Mouse (Mus musculus) hindbrain, embryonic 12.5 days (tissue): ENCODE measurements at regions not wholly inside any gene's neighbourhood (a gene's known extent, or its start where the extent isn't known, plus 50 kb on each side); places are given as distances from the start of the nearest gene placed in this dataset.

Experiments
- ATAC-seq: fragments of 200-750 bp; cut with Nextera tagmentation; 2 replicates; pipeline ENCODE4 v1.8.0; 2017; ENCODE audit warnings: moderate TSS enrichment; ENCODE audit not compliant: low FRiP score
- H3K27ac ChIP-seq: fragments of 300-500 bp; sonication (generic); 2 replicates; pipeline ENCODE4 v1.5.1; 2016; ENCODE audit warnings: mild to moderate bottlenecking
- H3K27me3 ChIP-seq: fragments of 300-500 bp; sonication (generic); 2 replicates; pipeline ENCODE4 v1.6.1; 2016; ENCODE audit warnings: mild to moderate bottlenecking
- H3K36me3 ChIP-seq: fragments of 300-500 bp; sonication (generic); 2 replicates; pipeline ENCODE4 v1.6.1; 2016; ENCODE audit warnings: mild to moderate bottlenecking
- H3K4me1 ChIP-seq: fragments of 300-500 bp; sonication (generic); 2 replicates; pipeline ENCODE4 v1.6.1; 2016
- H3K4me2 ChIP-seq: fragments of 300-500 bp; sonication (generic); replicated peaks from 2 replicates; pipeline ENCODE4 v1.6.1; 2016; ENCODE audit warnings: mild to moderate bottlenecking
- H3K4me3 ChIP-seq: fragments of 300-500 bp; sonication (generic); 2 replicates; pipeline ENCODE4 v1.5.1; 2016; ENCODE audit warnings: mild to moderate bottlenecking
- H3K9ac ChIP-seq: fragments of 300-500 bp; sonication (generic); 2 replicates; pipeline ENCODE4 v1.6.1; 2016; ENCODE audit warnings: mild to moderate bottlenecking, moderate library complexity
- H3K9me3 ChIP-seq: fragments of 300-500 bp; sonication (generic); replicated peaks from 2 replicates; pipeline ENCODE4 v1.6.1; 2016; ENCODE audit warnings: mild to moderate bottlenecking
- WGBS: fragments of 180-500 bp; shearing (Covaris S2); methylation state at CpG from one replicate; pipeline ENCODE4 v1.1.7; 2016; 5-methylcytosine and 5-hydroxymethylcytosine counted together

DNA sequence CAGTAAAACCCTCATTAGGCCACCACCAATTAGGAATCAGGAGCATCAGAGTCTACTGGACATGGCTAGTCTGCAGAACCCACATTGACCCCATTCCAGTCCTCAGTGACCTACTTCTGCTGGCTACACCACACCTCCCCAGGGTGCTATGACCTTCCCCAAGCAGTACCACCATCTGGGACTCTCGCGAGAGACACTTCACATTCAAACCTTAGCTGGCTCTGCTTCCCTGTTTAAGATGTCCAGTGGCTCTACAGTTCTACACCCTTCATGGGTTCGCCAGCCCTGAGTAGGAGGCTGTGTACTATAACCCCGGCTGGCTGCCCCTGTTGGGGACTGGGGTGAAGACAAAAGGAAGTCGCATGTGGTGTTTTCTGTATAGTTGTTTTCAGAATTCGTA is 174.4 kb upstream of the Cops8 start:
- Histone ChIP-seq H3K9ac (no peak overlapping the region), H3K4me3 (no peak overlapping the region), H3K4me1 (peaks cover 13% of the 10 kb centered on the region), H3K27me3 (peaks cover 3% of the 10 kb centered on the region; the same call in 1 of the 2 replicates), H3K4me2 (no peak overlapping the region), H3K9me3 (no peaks in the 10 kb centered on the region), H3K36me3 (no peaks in the 10 kb centered on the region), H3K27ac (no peak overlapping the region)
- WGBS: 93% methylated on average over 6 of the region's 6 CpGs
- ATAC-seq: no peak

DNA sequence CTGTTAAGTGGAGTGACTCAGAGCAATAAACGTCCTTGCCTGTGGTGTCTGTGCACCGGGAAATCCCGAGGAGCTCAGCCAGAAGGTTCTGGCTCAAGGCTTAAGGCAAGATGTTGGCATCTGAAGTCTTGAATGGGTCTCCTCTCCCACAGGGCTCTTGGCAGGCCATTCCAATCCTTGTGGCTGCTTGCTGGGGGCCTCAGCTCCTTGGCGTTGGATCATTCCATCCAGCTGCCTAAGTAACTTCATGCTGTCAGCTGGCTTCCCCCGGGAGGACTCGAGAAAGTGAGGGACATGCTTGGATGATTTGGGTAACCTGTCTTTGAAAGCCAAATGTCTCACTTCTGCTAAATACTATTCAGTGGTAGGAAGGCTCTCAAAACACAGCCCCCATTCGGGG is 174.0 kb upstream of the Cops8 start:
- no peak overlapping the region for H3K27ac ChIP-seq
- H3K36me3 ChIP-seq: no peaks in the 10 kb centered on the region
- ATAC-seq: no peak
- no peak overlapping the region for H3K4me2 ChIP-seq
- 84% methylated on average over 7 of the region's 7 CpGs for WGBS
- peaks cover 3% of the 10 kb centered on the region; the same call in 1 of the 2 replicates for H3K27me3 ChIP-seq
- H3K9me3 ChIP-seq: no peaks in the 10 kb centered on the region
- peaks cover 13% of the 10 kb centered on the region for H3K4me1 ChIP-seq
- H3K4me3 ChIP-seq: no peak overlapping the region
- H3K9ac ChIP-seq: no peak overlapping the region

DNA sequence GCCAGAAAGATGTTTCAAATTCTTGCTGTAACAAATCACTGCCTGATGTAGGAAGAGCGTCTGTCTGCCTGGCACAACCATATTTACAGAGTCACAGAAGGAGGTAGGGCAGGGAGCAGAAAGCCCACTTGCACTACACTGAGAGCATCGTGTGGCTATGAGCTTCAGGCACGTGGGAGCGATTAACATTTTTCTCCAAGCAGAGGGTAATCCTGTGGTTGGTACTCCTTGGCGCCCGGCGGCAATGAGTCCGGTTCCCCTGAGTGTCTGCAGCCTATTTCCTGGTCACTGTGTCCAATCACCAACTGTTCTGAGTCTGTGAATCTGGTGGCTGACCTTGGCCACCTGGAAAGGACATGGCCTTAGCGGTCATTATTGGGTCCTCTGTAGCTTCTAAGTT is 172.3 kb upstream of the Cops8 start:
- H3K9ac ChIP-seq: no peak overlapping the region
- H3K27me3 ChIP-seq: peaks cover 3% of the 10 kb centered on the region; the same call in 1 of the 2 replicates
- no peaks in the 10 kb centered on the region for H3K9me3 ChIP-seq
- no peak overlapping the region for H3K27ac ChIP-seq
- no peak for ATAC-seq
- WGBS: 84% methylated on average over 9 of the region's 9 CpGs
- no peak overlapping the region for H3K4me2 ChIP-seq
- H3K4me1 ChIP-seq: peaks cover 10% of the 10 kb centered on the region
- H3K4me3 ChIP-seq: no peak overlapping the region
- no peaks in the 10 kb centered on the region for H3K36me3 ChIP-seq

DNA sequence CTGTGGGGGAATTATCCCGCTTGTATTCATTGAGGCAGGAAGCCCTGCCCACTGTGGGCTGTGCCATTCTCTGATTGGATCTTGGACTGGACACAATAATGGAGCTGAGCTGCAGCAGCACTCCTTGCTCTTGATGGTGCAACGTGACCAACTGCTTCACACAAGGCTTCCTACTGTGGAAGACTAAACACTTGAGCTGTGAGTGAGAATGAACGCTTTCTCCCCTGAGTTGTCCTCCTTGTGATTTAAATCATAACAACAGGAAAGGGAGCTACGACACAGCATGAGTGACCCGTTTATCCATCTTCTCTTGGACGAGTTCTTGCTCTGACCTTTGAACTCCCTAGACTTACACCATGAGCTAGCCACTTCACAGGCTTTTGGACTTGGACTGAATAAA is 171.0 kb upstream of the Cops8 start:
- Histone ChIP-seq H3K36me3 (no peaks in the 10 kb centered on the region), H3K9me3 (no peaks in the 10 kb centered on the region), H3K4me3 (no peak overlapping the region), H3K4me1 (peaks cover 10% of the 10 kb centered on the region), H3K9ac (no peak overlapping the region), H3K4me2 (no peak overlapping the region), H3K27me3 (no peaks in the 10 kb centered on the region), H3K27ac (no peak overlapping the region)
- WGBS: 54% methylated on average over 6 of the region's 6 CpGs
- no peak for ATAC-seq

GRCm38 (mm10) chr1:90433911-90434310 is 168.9 kb upstream of the Cops8 start:
- no peaks in the 10 kb centered on the region for H3K36me3 ChIP-seq
- H3K27me3 ChIP-seq: no peaks in the 10 kb centered on the region
- no peak overlapping the region for H3K4me2 ChIP-seq
- no peak overlapping the region for H3K9ac ChIP-seq
- peaks cover 10% of the 10 kb centered on the region for H3K4me1 ChIP-seq
- no peak for ATAC-seq
- no peak overlapping the region for H3K27ac ChIP-seq
- no peak overlapping the region for H3K4me3 ChIP-seq
- 68% methylated on average over 5 of the region's 5 CpGs for WGBS
- H3K9me3 ChIP-seq: no peaks in the 10 kb centered on the region

GRCm38 (mm10) chr1:90440638-90441037 is 162.1 kb upstream of the Cops8 start:
- Histone ChIP-seq H3K27ac (no peak overlapping the region; the same call in 1 of the 2 replicates), H3K9ac (no peak overlapping the region), H3K4me1 (peaks cover 33% of the 10 kb centered on the region), H3K27me3 (no peaks in the 10 kb centered on the region), H3K36me3 (no peaks in the 10 kb centered on the region), H3K9me3 (no peaks in the 10 kb centered on the region), H3K4me2 (no peak overlapping the region), H3K4me3 (no peak overlapping the region)
- WGBS: 12% methylated on average over 1 of the region's 1 CpGs
- ATAC-seq: peak; percentile 63

DNA sequence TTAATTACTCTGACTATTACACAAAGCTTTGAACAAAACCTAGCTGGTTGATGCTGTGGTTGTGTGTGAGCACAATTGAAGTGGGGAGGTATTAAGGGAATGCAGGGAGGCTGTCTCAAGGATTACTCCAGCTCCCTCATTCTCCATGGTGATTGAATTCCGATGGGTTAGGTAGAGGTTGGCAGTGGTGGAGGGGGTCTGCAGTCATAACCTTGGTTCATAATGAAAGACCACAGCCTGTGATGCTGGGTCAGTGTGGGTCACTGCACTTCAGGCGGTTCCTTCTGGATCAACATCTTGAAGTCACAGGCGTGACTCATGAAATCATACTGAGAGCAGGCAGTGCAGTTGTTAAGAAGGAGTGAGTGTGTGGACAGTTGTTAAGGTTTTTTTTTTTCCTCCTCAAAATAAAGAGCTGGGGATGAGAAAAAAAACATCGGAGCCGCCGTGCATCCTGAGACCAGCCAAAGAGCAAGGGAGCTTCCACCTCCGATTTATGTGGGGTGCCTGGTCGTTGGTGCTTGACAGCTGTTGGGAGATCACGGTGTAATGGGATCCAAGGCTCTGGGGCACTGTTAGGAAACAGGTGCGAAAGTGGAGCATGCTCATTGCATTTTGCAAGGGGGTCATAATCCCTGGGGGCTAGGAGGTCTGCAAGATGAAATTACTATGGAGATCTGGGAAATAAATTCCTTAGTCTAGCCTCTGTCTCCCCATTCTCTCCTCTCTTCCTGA is 161.5 kb upstream of the Cops8 start:
- Histone ChIP-seq H3K4me1 (peaks cover 33% of the 10 kb centered on the region), H3K9me3 (no peaks in the 10 kb centered on the region), H3K36me3 (no peaks in the 10 kb centered on the region), H3K4me3 (no peak overlapping the region), H3K27ac (peak overlapping the region; percentile 44), H3K4me2 (no peak overlapping the region), H3K27me3 (no peaks in the 10 kb centered on the region), H3K9ac (no peak overlapping the region)
- WGBS: 35% methylated on average over 10 of the region's 10 CpGs
- ATAC-seq: no peak

DNA sequence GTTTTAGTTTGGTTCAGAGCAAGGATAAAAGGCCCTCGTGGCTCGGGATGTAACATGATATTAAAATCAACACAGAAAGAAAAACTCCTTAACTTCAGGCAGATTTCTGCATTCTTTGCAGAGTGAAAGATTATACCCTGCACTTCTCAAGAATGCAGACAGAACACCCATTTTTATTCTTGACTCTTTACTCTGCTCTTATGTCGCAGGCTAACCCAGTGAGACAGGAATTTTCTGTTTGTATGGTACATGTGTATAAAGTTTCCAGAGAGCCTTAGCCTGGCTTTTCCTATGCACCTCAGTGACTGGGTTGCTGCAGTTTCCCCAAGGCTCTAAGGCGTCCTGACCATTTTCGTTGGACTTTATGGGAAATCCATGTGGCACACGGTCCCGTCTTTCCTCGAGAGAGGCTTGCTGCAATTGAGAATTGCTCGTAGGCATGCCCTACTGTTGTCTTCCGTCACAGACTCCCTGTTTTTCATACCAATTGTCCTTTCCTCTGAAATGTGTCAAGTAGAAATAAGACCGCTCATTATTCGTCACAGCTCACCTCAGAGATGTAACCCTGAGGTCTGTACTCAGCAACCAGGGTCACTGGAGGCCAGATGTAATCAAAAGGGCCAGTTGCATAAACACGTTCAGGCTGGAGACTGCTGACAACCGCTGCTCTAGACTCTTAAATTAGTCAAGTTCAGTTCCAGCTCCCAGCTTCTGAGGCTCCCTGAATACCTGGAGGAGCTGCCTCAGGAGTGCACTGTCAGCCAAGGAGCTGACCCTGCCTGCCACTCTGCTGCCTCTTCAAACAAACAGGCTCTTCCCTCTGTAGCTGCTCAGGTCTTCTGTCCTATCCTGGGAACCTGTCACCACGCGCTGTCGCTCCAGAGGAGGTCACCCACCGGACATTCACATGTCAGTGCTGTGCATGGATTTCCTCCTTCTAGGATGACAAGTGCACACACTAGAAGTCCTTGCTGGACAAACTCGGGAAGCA is 160.2 kb upstream of the Cops8 start:
- H3K9ac ChIP-seq: no peak overlapping the region
- H3K4me2 ChIP-seq: no peak overlapping the region
- H3K27me3 ChIP-seq: no peaks in the 10 kb centered on the region
- 49% methylated on average over 19 of the region's 19 CpGs for WGBS
- no peaks in the 10 kb centered on the region for H3K36me3 ChIP-seq
- ATAC-seq: no peak
- H3K9me3 ChIP-seq: no peaks in the 10 kb centered on the region
- peak overlapping the region; percentile 45; the same call in 1 of the 2 replicates for H3K27ac ChIP-seq
- no peak overlapping the region for H3K4me3 ChIP-seq
- peaks cover 33% of the 10 kb centered on the region for H3K4me1 ChIP-seq

- 35% methylated on average over 7 of the region's 7 CpGs for WGBS
- Histone ChIP-seq H3K36me3 (no peaks in the 10 kb centered on the region), H3K4me3 (no peak overlapping the region), H3K9ac (no peak overlapping the region), H3K9me3 (no peaks in the 10 kb centered on the region), H3K4me1 (peaks cover 5% of the 10 kb centered on the region), H3K4me2 (no peak overlapping the region), H3K27ac (no peak overlapping the region), H3K27me3 (0 out of 2 replicates have a peak, but pooled peaks cover 3% of the 10 kb centered on the region)
- ATAC-seq: no peak
These were observed 153.1 kb upstream of the Cops8 start for GRCm38 (mm10) chr1:90449571-90450226.

DNA sequence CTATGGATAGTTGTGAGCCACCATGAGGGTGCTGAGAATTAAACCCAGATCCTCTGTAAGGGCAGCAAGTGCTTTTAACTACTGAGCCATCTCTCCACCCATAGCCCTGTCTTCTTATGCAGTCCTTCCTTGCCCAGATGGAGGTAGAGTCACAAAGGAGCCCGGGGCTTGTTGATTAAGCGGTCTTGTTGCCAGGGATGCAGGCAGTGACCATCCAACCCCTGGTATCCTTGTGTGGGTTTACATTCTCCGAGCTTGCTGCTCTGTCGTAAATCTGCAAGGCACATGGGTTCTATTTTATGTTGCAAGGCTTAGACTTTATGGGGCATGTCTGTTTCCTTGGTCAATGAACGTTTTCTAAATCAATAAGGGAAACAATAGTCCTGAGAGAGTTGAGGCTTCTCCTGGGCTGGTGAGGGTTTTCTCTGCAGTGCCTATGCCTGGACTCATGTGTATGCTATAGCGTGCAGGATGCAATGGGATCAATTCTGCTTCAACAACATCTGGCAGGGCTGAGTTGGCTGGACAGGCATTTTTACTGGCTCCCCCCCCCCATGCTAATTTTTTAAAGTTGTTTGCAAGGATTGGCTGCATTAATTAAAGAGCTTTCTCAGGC is 150.7 kb upstream of the Cops8 start:
- WGBS: 66% methylated on average over 6 of the region's 6 CpGs
- Histone ChIP-seq H3K27ac (no peak overlapping the region), H3K27me3 (peaks cover 5% of the 10 kb centered on the region; the same call in 1 of the 2 replicates), H3K4me1 (peaks cover 6% of the 10 kb centered on the region), H3K36me3 (no peaks in the 10 kb centered on the region), H3K4me3 (no peak overlapping the region), H3K9me3 (no peaks in the 10 kb centered on the region), H3K4me2 (no peak overlapping the region), H3K9ac (no peak overlapping the region)
- ATAC-seq: no peak

DNA sequence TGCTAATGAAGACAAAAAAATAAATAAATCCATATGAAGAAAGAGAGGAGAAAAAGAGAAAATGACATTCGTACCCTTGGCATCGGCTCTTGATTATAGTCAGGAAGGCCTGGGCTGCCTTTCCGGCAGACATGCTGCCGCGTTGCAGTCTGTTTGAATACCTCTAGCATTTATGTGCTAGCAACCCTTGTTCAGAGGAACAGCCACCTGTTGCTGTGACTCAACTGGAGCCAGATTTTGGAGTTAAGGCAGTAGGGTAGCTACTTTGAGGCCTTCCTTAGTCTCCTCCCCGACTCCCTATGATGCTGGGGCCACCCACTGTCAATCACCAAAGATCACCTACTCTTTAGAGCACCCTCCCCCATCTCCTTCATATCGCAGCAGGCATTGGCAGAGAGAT is 148.5 kb upstream of the Cops8 start:
- 70% methylated on average over 7 of the region's 7 CpGs for WGBS
- Histone ChIP-seq H3K4me1 (peaks cover 18% of the 10 kb centered on the region), H3K4me3 (no peak overlapping the region), H3K9me3 (no peaks in the 10 kb centered on the region), H3K27me3 (peaks cover 6% of the 10 kb centered on the region; the same call in 1 of the 2 replicates), H3K36me3 (no peaks in the 10 kb centered on the region), H3K4me2 (no peak overlapping the region), H3K9ac (no peak overlapping the region), H3K27ac (no peak overlapping the region)
- ATAC-seq: no peak

GRCm38 (mm10) chr1:90457396-90457795 is 145.4 kb upstream of the Cops8 start:
- Histone ChIP-seq H3K27ac (no peak overlapping the region; the same call in 1 of the 2 replicates), H3K4me2 (peak overlapping the region; percentile 16), H3K4me3 (no peak overlapping the region), H3K36me3 (no peaks in the 10 kb centered on the region), H3K4me1 (peaks cover 18% of the 10 kb centered on the region), H3K9me3 (no peaks in the 10 kb centered on the region), H3K9ac (no peak overlapping the region), H3K27me3 (peaks cover 21% of the 10 kb centered on the region; the same call in 1 of the 2 replicates)
- ATAC-seq: peak; percentile 72
- 3% methylated on average over 9 of the region's 9 CpGs for WGBS
